Mouse (Mus musculus): ENCODE data around the gene Sh3bgrl3.

The Sh3bgrl3 gene

DNA sequence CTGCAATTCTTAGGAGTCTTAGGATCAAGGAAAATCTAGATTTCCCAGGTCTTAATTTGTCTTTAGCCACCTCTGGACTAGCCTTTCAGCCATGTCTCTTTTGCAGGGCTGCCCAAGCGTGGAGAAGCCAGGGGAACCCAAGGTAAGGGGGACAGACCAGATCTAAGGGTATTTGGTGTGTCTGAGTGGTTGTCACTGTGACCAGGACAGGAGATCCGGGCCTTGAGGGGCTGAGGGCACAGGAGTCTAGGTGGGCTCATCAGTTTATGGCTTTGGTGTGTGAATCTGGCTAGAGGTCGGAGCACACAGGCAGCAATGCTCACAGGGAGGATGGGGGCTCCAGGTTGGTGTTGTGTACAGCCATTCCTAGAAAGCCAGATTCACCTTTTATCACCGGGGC, 47.9 kb downstream of the Sh3bgrl3 start:
- no peak for DNase-seq (ENCODE audit: low read depth, low spot score)

DNA sequence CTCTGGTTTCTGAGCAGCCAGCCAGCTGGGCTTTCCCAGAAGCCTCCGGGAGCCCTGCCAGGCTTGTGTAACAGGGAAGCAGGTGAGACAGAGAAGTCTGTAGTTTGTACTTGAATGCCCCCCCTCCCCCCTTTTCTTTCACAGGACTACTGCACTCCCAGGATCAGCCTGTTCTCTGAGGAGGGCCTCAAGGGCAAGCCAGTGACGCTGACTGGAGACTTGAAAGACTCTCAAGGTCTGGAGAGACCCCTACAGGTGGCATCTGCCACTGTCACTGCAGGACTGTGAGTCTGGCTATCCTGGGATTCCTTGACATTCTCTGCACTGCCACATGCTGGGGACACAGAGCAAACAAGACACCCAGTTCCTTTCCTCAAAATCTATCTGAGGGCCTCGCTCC, 49.9 kb downstream of the Sh3bgrl3 start:
- DNase-seq (ENCODE audit: low read depth, low spot score) = peak; percentile 96

Data from ZHBTc4 (cell line).